Mouse (Mus musculus) lung, postnatal 0 days (tissue): ENCODE data around the gene Lmo2. TPM values are rescaled to one million over a fixed set of nuclear protein-coding genes. Genes with fewer than 3 reads are reported as not detected.

Source experiments
- ATAC-seq: fragments of 200-750 bp; cut with Nextera tagmentation; 2 replicates; pipeline ENCODE4 v1.8.0; 2017; ENCODE audit warnings: moderate library complexity
- DNase-seq: peaks from one replicate; pipeline ENCODE4 v3.0.0-alpha.2; 2016; ENCODE audit warnings: low spot score
- H3K27ac ChIP-seq: fragments of 300-500 bp; sonication (generic); 2 replicates; pipeline ENCODE4 v1.5.1; 2014; ENCODE audit warnings: antibody characterized with exemption, mild to moderate bottlenecking, low read length, mixed read lengths
- H3K27me3 ChIP-seq: fragments of 300-500 bp; sonication (generic); replicated peaks from 2 replicates; pipeline ENCODE4 v1.6.1; 2014; ENCODE audit warnings: low read length, mixed read lengths; ENCODE audit not compliant: insufficient read depth
- H3K36me3 ChIP-seq: fragments of 300-500 bp; sonication (generic); 2 replicates; pipeline ENCODE4 v1.6.1; 2014; ENCODE audit warnings: low read length, mixed read lengths; ENCODE audit not compliant: insufficient read depth
- H3K4me1 ChIP-seq: fragments of 300-500 bp; sonication (generic); 2 replicates; pipeline ENCODE4 v1.6.1; 2014; ENCODE audit warnings: antibody characterized with exemption, low read depth, low read length, mixed read lengths; ENCODE audit not compliant: insufficient read depth
- H3K4me2 ChIP-seq: fragments of 300-500 bp; sonication (generic); replicated peaks from 2 replicates; pipeline ENCODE4 v1.6.1; 2014; ENCODE audit warnings: low read depth, mild to moderate bottlenecking, low read length, moderate library complexity, mixed read lengths
- H3K4me3 ChIP-seq: fragments of 300-500 bp; sonication (generic); 2 replicates; pipeline ENCODE4 v1.5.1; 2014; ENCODE audit warnings: low read depth, low read length
- H3K9ac ChIP-seq: fragments of 300-500 bp; sonication (generic); replicated peaks from 2 replicates; pipeline ENCODE4 v1.6.1; 2014; ENCODE audit warnings: low read depth, mild to moderate bottlenecking
- H3K9me3 ChIP-seq: fragments of 300-500 bp; sonication (generic); 2 replicates; pipeline ENCODE4 v1.6.1; 2016; ENCODE audit warnings: low read length, mixed read lengths
- CTCF ChIP-seq: IDR thresholded peaks from 2 replicates; pipeline ENCODE4 v1.5.1; 2016; ENCODE audit warnings: antibody characterized with exemption, mild to moderate bottlenecking
- EP300 ChIP-seq: IDR thresholded peaks from 2 replicates; pipeline ENCODE4 v1.6.1; 2016; ENCODE audit warnings: antibody characterized with exemption, mild to moderate bottlenecking, control low read depth
- WGBS: fragments of 180-500 bp; shearing (Covaris S2); extraction: QIAGEN DNeasy Blood & Tissue Kit; methylation state at CpG from one replicate; pipeline ENCODE4 v1.1.7; 2014; 5-methylcytosine and 5-hydroxymethylcytosine counted together
- polyA plus RNA-seq: library from polyadenylated mRNA; unstranded; fragments of >200 nt; fragmentation: Nextera tagmentation; extraction: Ambion mirVana; gene quantifications from 2 replicates; pipeline ENCODE4 v1.2.1, GENCODE M21; 2015

Gene Lmo2
- polyA plus RNA-seq, 1 experiment from 2014 or later = 30.6 TPM

DNA sequence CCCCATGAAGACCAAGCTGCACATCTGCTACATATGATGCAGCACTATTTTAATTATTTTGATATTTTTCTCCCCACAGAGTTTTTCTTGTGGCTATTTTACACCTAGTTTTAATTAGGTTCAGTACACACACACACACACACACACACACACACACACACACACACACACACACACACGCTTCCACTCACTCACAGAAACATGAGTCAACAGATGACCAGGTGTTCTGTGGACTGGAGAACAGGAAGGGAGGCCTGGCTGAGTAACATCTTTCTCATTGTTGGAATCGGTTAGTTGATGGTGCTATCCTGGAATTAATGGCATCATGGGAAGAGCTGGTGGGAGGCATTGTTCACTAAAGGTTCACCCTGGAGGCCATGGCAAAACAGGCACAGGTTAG lies 20.1 kb upstream of the Lmo2 start:
- WGBS = 67% methylated on average over 2 of the region's 2 CpGs
- Histone ChIP-seq H3K27ac (no peak overlapping the region), H3K4me3 (no peak overlapping the region), H3K4me1 (no peaks in the 10 kb centered on the region), H3K4me2 (no peak overlapping the region), H3K36me3 (no peaks in the 10 kb centered on the region), H3K9ac (no peak overlapping the region), H3K9me3 (no peaks in the 10 kb centered on the region), H3K27me3 (no peaks in the 10 kb centered on the region)
- ATAC-seq (no peak), DNase-seq (no peak)
- TF ChIP-seq EP300 = no peak

DNA sequence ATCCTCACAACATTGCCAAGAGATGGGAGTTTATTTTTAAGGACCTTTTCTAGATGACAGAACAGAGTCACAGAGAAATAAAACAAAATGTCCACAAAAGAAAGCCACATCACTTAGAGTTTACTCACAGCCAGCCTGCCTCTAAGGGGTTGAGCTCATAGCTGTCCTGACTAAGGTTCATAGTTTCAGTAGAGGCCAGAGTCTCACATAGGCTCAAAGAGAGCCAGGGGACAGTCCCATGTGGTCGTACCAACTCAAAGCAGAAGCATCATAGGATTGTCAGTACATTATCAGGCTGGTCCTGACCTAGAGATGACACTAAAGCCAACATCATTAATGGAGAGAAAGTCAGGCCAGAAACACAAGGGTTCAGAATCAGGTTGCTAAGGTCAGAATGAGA lies 19.2 kb upstream of the Lmo2 start:
- H3K27me3 ChIP-seq = no peaks in the 10 kb centered on the region
- H3K4me2 ChIP-seq = no peak overlapping the region
- ATAC-seq (no peak), DNase-seq (no peak)
- TF ChIP-seq EP300 (no peak), CTCF (no peak)
- no peak overlapping the region for H3K9ac ChIP-seq
- H3K4me1 ChIP-seq = no peaks in the 10 kb centered on the region
- no peak overlapping the region for H3K27ac ChIP-seq
- no peak overlapping the region for H3K4me3 ChIP-seq
- no peaks in the 10 kb centered on the region for H3K9me3 ChIP-seq
- 78% methylated on average over 1 of the region's 1 CpGs for WGBS
- no peaks in the 10 kb centered on the region for H3K36me3 ChIP-seq

- ATAC-seq (no peak), DNase-seq (no peak)
- Histone ChIP-seq H3K4me1 (no peaks in the 10 kb centered on the region), H3K27me3 (no peaks in the 10 kb centered on the region), H3K4me2 (no peak overlapping the region), H3K9me3 (no peaks in the 10 kb centered on the region), H3K27ac (no peak overlapping the region), H3K9ac (no peak overlapping the region), H3K36me3 (no peaks in the 10 kb centered on the region), H3K4me3 (no peak overlapping the region)
- TF ChIP-seq EP300 (no peak), CTCF (no peak)
Measured at GRCm38 (mm10) chr2:103939003-103939402, 18.8 kb upstream of the Lmo2 start.

DNA sequence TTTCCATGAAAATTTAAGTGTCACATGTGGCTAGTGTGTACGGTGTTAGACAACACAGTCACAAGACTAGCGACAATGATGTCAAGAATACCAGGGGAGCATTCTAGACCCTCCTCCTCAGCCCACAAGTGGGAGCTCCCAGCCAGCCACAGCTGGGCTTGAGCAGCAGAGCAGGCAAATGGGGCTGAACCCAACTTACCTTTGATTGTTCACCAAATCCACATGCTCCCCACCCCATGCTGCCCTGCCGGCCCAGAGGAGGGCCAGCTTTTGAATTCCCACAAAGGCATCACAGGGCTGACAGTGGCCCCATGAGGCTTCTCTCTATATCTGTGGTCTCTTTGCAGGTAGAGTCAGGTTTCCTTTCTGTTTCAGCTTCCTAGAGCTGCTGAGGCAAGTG lies 16.7 kb upstream of the Lmo2 start:
- no peak for DNase-seq

GRCm38 (mm10) chr2:103944859-103945258 lies 12.9 kb upstream of the Lmo2 start:
- Histone ChIP-seq H3K27me3 (no peaks in the 10 kb centered on the region), H3K4me1 (no peaks in the 10 kb centered on the region), H3K9ac (no peak overlapping the region), H3K4me2 (no peak overlapping the region), H3K9me3 (no peaks in the 10 kb centered on the region), H3K27ac (no peak overlapping the region), H3K36me3 (no peaks in the 10 kb centered on the region), H3K4me3 (no peak overlapping the region)
- ATAC-seq = no peak
- 88% methylated on average over 2 of the region's 2 CpGs for WGBS
- no peak for DNase-seq
- TF ChIP-seq CTCF (no peak), EP300 (no peak)

More for the DNA sequence above, 16.7 kb upstream of the Lmo2 start:
- Histone ChIP-seq H3K4me3 (no peak overlapping the region), H3K27ac (no peak overlapping the region), H3K36me3 (no peaks in the 10 kb centered on the region), H3K9ac (no peak overlapping the region), H3K27me3 (no peaks in the 10 kb centered on the region), H3K4me2 (no peak overlapping the region), H3K9me3 (no peaks in the 10 kb centered on the region), H3K4me1 (no peaks in the 10 kb centered on the region)
- no peak for ATAC-seq
- no peak for TF ChIP-seq EP300
- TF ChIP-seq CTCF = no peak
- WGBS = 80% methylated on average over 3 of the region's 3 CpGs

- no peaks in the 10 kb centered on the region for H3K4me1 ChIP-seq
- no peaks in the 10 kb centered on the region for H3K27me3 ChIP-seq
- ATAC-seq (no peak), DNase-seq (peak; percentile 11)
- H3K27ac ChIP-seq = no peak overlapping the region
- no peak overlapping the region for H3K9ac ChIP-seq
- H3K36me3 ChIP-seq = no peaks in the 10 kb centered on the region
- no peak for TF ChIP-seq CTCF
- no peak for TF ChIP-seq EP300
- 56% methylated on average over 5 of the region's 5 CpGs for WGBS
- H3K9me3 ChIP-seq = no peaks in the 10 kb centered on the region
- no peak overlapping the region for H3K4me2 ChIP-seq
- no peak overlapping the region for H3K4me3 ChIP-seq
Measured at GRCm38 (mm10) chr2:103945571-103946092, 12.2 kb upstream of the Lmo2 start.

DNA sequence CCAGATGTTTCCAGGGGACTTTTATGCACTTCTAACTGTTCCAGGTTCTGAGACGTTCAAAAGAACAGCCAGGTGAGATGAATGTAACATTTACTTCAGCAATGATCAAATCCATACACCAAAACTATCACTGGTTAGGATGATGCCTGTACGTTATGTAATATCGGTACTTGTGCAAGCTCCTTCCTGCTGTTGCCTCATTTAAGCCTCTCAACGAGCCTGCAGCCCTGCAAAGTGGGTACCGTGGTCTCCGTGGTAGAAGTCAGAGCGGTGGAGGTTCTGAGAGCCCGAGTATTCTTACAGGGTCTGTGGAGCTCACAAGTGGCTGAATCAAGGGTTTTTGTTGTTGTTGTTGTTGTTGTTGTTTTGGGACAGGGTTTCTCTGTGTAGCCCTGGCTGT lies 10.9 kb upstream of the Lmo2 start:
- TF ChIP-seq CTCF (no peak), EP300 (no peak)
- DNase-seq (no peak), ATAC-seq (no peak)
- no peak overlapping the region for H3K27ac ChIP-seq
- no peaks in the 10 kb centered on the region for H3K27me3 ChIP-seq
- no peak overlapping the region for H3K9ac ChIP-seq
- WGBS = 64% methylated on average over 8 of the region's 8 CpGs
- H3K36me3 ChIP-seq = no peaks in the 10 kb centered on the region
- H3K4me1 ChIP-seq = no peaks in the 10 kb centered on the region
- no peak overlapping the region for H3K4me2 ChIP-seq
- no peak overlapping the region for H3K4me3 ChIP-seq
- no peaks in the 10 kb centered on the region for H3K9me3 ChIP-seq
